Mouse (Mus musculus): ENCODE data around the gene Neurl1a.

DNA sequence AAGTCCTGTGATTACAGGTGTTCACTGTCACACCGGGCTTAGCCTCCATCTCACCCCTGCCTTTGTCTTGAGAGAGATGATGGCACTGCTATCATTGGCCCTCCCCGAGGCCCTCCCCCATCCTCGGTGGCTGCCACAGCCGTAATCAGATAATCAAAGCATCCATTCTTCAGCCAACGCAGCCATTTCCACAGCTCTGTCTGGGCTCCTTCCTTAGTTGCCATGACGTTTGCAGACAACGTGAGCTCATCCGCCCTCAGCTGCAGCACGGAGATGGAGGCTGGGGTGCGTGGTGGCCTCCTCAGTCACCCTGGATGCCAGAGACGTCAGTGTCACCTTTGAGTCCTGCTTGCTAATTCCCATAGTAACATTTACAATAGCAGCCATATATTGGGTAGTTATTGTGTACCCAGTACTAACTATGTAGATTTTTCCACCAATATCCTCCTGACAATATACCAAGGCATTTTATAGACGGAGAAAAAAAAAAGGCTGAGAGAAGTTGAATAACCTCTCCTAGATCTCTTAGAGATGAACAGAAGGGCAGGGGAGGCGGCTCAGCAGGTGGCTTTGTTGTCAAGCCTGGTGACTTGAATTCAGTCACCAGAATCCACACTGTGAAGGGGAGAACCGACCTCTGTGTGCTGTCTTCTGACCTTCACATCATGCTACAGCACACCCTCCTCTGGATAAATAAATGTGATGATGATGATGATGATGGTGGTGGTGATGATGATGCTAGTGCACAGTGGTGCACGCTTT, 8.1 kb downstream of the Neurl1a start:
- no peak for TF ChIP-seq CTCF (IDR thresholded peaks at IDR 0.05; ENCODE audit: borderline replicate concordance, control insufficient read depth, extremely low read depth, insufficient read depth, low read length, poor library complexity)
- TF ChIP-seq POLR2A (IDR thresholded peaks at IDR 0.05; ENCODE audit: control insufficient read depth, extremely low read depth, insufficient read depth, low read length, poor library complexity): no peak
